ENCODE assay signal across 22 mouse cellular contexts in genomic region chr5:140355934-140356333, GRCm38 (mm10). TPM values are rescaled to one million over a fixed set of nuclear protein-coding genes. Genes with fewer than 3 reads are reported as not detected.
DNase-seq lines count a peak whose midpoint lies in the region; ATAC-seq and TF ChIP-seq lines count a peak whose summit lies in the region.
"Had no signal": no experiment of that assay in that cellular context is flagged by ENCODE, and none has a peak within 500 bp of the region (broad histone marks: within the 10 kb centered on the region; RNA-seq: fewer than 3 reads in every experiment).

No protein-coding gene starts in this region.

- peak; percentile 52; the same call in 1 of the 2 replicates for TF ChIP-seq CTCF in kidney, postnatal 0 days (IDR thresholded peaks at IDR 0.05; ENCODE audit: low read depth)
- peak; percentile 37 for TF ChIP-seq CTCF in liver, postnatal 0 days (IDR thresholded peaks at IDR 0.05; ENCODE audit: low read depth)
- peak; percentile 3; the same call in 1 of the 2 replicates for TF ChIP-seq CTCF in brain, embryonic 14.5 days (IDR thresholded peaks at IDR 0.05; ENCODE audit: borderline replicate concordance, extremely low read depth, insufficient read depth, insufficient read length)

- no peak overlapping the region for H3K4me2 ChIP-seq in forebrain, embryonic 12.5 days
- H3K4me2 ChIP-seq in kidney, postnatal 0 days (ENCODE audit: low read length) = no peak overlapping the region
- H3K4me2 ChIP-seq in kidney, embryonic 14.5 days (replicated peaks; ENCODE audit: low read depth, low read length) = no peak overlapping the region
- H3K4me2 ChIP-seq in liver, postnatal 0 days (ENCODE audit: low read depth, low read length) = no peak overlapping the region
- no peak overlapping the region for H3K4me2 ChIP-seq in liver, embryonic 12.5 days
- H3K4me2 ChIP-seq: embryonic facial prominence, embryonic 13.5 days; heart, embryonic 11.5 days; liver, embryonic 15.5 days; midbrain, embryonic 12.5 days had no signal

- no peak for TF ChIP-seq EP300 in liver, postnatal 0 days (IDR thresholded peaks at IDR 0.05; ENCODE audit: low read depth)

- H3K36me3 ChIP-seq in forebrain, embryonic 10.5 days (replicated peaks) = peaks cover 88% of the 10 kb centered on the region
- peaks cover 75% of the 10 kb centered on the region for H3K36me3 ChIP-seq in forebrain, embryonic 12.5 days (replicated peaks)
- H3K36me3 ChIP-seq in kidney, postnatal 0 days (ENCODE audit: insufficient read depth, low read length) = peaks cover 34% of the 10 kb centered on the region
- peaks cover 58% of the 10 kb centered on the region for H3K36me3 ChIP-seq in kidney, embryonic 14.5 days (ENCODE audit: control insufficient read depth, insufficient read depth, low read length)
- peaks cover 58% of the 10 kb centered on the region for H3K36me3 ChIP-seq in liver, postnatal 0 days (replicated peaks; ENCODE audit: insufficient read depth, low read length)
- H3K36me3 ChIP-seq in liver, embryonic 12.5 days = peaks cover 93% of the 10 kb centered on the region

- WGBS in forebrain, embryonic 10.5 days = 92% methylated on average over 11 of the region's 11 CpGs
- WGBS in forebrain, embryonic 12.5 days = 88% methylated on average over 11 of the region's 11 CpGs
- 71% methylated on average over 11 of the region's 11 CpGs for WGBS in kidney, postnatal 0 days
- 78% methylated on average over 11 of the region's 11 CpGs for WGBS in kidney, embryonic 14.5 days
- WGBS in liver, postnatal 0 days (ENCODE audit: insufficient replicate concordance) = 85% methylated on average over 11 of the region's 11 CpGs
- 85% methylated on average over 11 of the region's 11 CpGs for whole genome bisulfite sequencing in liver, embryonic 12.5 days (ENCODE audit: insufficient replicate concordance)

- no peak for TF ChIP-seq POLR2A in brain, embryonic 14.5 days (IDR thresholded peaks at IDR 0.05; ENCODE audit: borderline replicate concordance, extremely low read depth, insufficient read depth, insufficient read length, poor library complexity, severe bottlenecking)

- H3K4me1 ChIP-seq in forebrain, embryonic 10.5 days = no peaks in the 10 kb centered on the region
- no peaks in the 10 kb centered on the region for H3K4me1 ChIP-seq in forebrain, embryonic 12.5 days
- no peaks in the 10 kb centered on the region for H3K4me1 ChIP-seq in kidney, postnatal 0 days (replicated peaks; ENCODE audit: insufficient read depth, low read length)
- no peaks in the 10 kb centered on the region for H3K4me1 ChIP-seq in kidney, embryonic 14.5 days (ENCODE audit: control insufficient read depth, insufficient read depth, low read length)
- no peaks in the 10 kb centered on the region for H3K4me1 ChIP-seq in liver, postnatal 0 days (ENCODE audit: insufficient read depth)
- H3K4me1 ChIP-seq in liver, embryonic 12.5 days = no peaks in the 10 kb centered on the region
- H3K4me1 ChIP-seq: embryonic facial prominence, embryonic 13.5 days; liver, embryonic 15.5 days; midbrain, embryonic 12.5 days had no signal

- no peaks in the 10 kb centered on the region for H3K9me3 ChIP-seq in forebrain, embryonic 10.5 days
- H3K9me3 ChIP-seq in forebrain, embryonic 12.5 days = no peaks in the 10 kb centered on the region
- no peaks in the 10 kb centered on the region for H3K9me3 ChIP-seq in kidney, postnatal 0 days (replicated peaks; ENCODE audit: low read length)
- no peaks in the 10 kb centered on the region for H3K9me3 ChIP-seq in kidney, embryonic 14.5 days (ENCODE audit: control insufficient read depth, low read length)
- no peaks in the 10 kb centered on the region for H3K9me3 ChIP-seq in liver, postnatal 0 days (ENCODE audit: low read length)
- no peaks in the 10 kb centered on the region for H3K9me3 ChIP-seq in liver, embryonic 12.5 days (replicated peaks)
- H3K9me3 ChIP-seq: embryonic facial prominence, embryonic 13.5 days; hindbrain, embryonic 10.5 days; liver, embryonic 15.5 days; midbrain, embryonic 12.5 days had no signal

- no peaks in the 10 kb centered on the region for H3K27me3 ChIP-seq in forebrain, embryonic 10.5 days (ENCODE audit: poor library complexity, severe bottlenecking)
- no peaks in the 10 kb centered on the region for H3K27me3 ChIP-seq in forebrain, embryonic 12.5 days
- no peaks in the 10 kb centered on the region for H3K27me3 ChIP-seq in kidney, postnatal 0 days (ENCODE audit: insufficient read depth, low read length)
- H3K27me3 ChIP-seq in kidney, embryonic 14.5 days (ENCODE audit: control insufficient read depth, insufficient read depth, low read length) = no peaks in the 10 kb centered on the region
- H3K27me3 ChIP-seq in liver, postnatal 0 days (ENCODE audit: insufficient read depth, low read length) = no peaks in the 10 kb centered on the region
- H3K27me3 ChIP-seq in liver, embryonic 12.5 days (replicated peaks) = no peaks in the 10 kb centered on the region
- H3K27me3 ChIP-seq: embryonic facial prominence, embryonic 13.5 days; liver, embryonic 15.5 days; midbrain, embryonic 12.5 days; Patski had no signal

- H3K27ac ChIP-seq in forebrain, embryonic 10.5 days = 0 out of 2 replicates have a peak overlapping the region, but pooled peaks have one; percentile 44
- no peak overlapping the region for H3K27ac ChIP-seq in forebrain, embryonic 12.5 days
- H3K27ac ChIP-seq in kidney, postnatal 0 days = no peak overlapping the region
- H3K27ac ChIP-seq in kidney, embryonic 14.5 days (ENCODE audit: low read depth, low read length) = no peak overlapping the region
- H3K27ac ChIP-seq in liver, postnatal 0 days (ENCODE audit: low read depth) = no peak overlapping the region
- no peak overlapping the region for H3K27ac ChIP-seq in liver, embryonic 12.5 days
- H3K27ac ChIP-seq: embryonic facial prominence, embryonic 13.5 days; gastrocnemius, adult 2 months; hindbrain, embryonic 10.5 days; liver, embryonic 15.5 days; midbrain, embryonic 12.5 days had no signal

- DNase-seq in forebrain, embryonic 10.5 days (ENCODE audit: extremely low spot score, low spot score) = no peak
- DNase-seq in kidney, postnatal 0 days (ENCODE audit: low spot score) = peak; percentile 29
- DNase-seq in liver, postnatal 0 days = no peak
- DNase-seq in brain, embryonic 14.5 days (ENCODE audit: low read depth) = no peak
- DNase-seq in ovary, adult 18-20 months (ENCODE audit: low spot score) = no peak
- DNase-seq: adrenal gland, postnatal 36 days; cerebellum, adult 11 months; cerebellum, postnatal 10 days; gastrocnemius, adult 2 months; kidney, adult 18-20 months; right cerebral cortex, postnatal 14 days had no signal

- no peak for ATAC-seq in forebrain, embryonic 12.5 days (ENCODE audit: low FRiP score)
- ATAC-seq in kidney, postnatal 0 days (replicated peaks; ENCODE audit: low FRiP score, low read depth) = no peak
- no peak for ATAC-seq in kidney, embryonic 14.5 days (ENCODE audit: low FRiP score, low TSS enrichment)
- no peak for ATAC-seq in liver, postnatal 0 days
- no peak for ATAC-seq in liver, embryonic 12.5 days
- ATAC-seq: forebrain, embryonic 14.5 days; Patski had no signal

- no peak overlapping the region for H3K4me3 ChIP-seq in forebrain, embryonic 10.5 days
- H3K4me3 ChIP-seq in forebrain, embryonic 12.5 days (replicated peaks) = no peak overlapping the region
- H3K4me3 ChIP-seq in kidney, postnatal 0 days (replicated peaks; ENCODE audit: low read depth, low read length) = no peak overlapping the region
- H3K4me3 ChIP-seq in kidney, embryonic 14.5 days (ENCODE audit: low read length) = no peak overlapping the region
- no peak overlapping the region for H3K4me3 ChIP-seq in liver, postnatal 0 days (ENCODE audit: low read depth, low read length)
- H3K4me3 ChIP-seq in liver, embryonic 12.5 days = no peak overlapping the region
- H3K4me3 ChIP-seq: embryonic facial prominence, embryonic 13.5 days; erythroblast, embryonic 14.5 days; gastrocnemius, adult 2 months; hindbrain, embryonic 10.5 days; liver, embryonic 15.5 days; midbrain, embryonic 12.5 days had no signal

- H3K9ac ChIP-seq in forebrain, embryonic 12.5 days = no peak overlapping the region
- no peak overlapping the region for H3K9ac ChIP-seq in kidney, postnatal 0 days (ENCODE audit: low read depth, low read length)
- no peak overlapping the region for H3K9ac ChIP-seq in kidney, embryonic 14.5 days (ENCODE audit: low read depth, low read length)
- H3K9ac ChIP-seq in liver, postnatal 0 days (replicated peaks) = no peak overlapping the region
- H3K9ac ChIP-seq in liver, embryonic 12.5 days = no peak overlapping the region
- H3K9ac ChIP-seq: embryonic facial prominence, embryonic 13.5 days; liver, embryonic 15.5 days; midbrain, embryonic 12.5 days had no signal

RNA-seq across cellular contexts. Expression of gene Mrm2, which starts 24.2 kb away (rescaled TPM):
- polyA plus RNA-seq in forebrain, embryonic 10.5 days (2016; fragmentation: Nextera tagmentation; extraction: Ambion mirVana) = 22.9 TPM in 2 replicates
- 18.5 and 19.6 TPM in 2 replicates for polyA plus RNA-seq in forebrain, embryonic 12.5 days (2016; fragmentation: Nextera tagmentation; extraction: Ambion mirVana)
- 17.2 and 17.3 TPM in 2 replicates for polyA plus RNA-seq in kidney, postnatal 0 days (2015; fragmentation: Nextera tagmentation; extraction: Ambion mirVana)
- 19.5 and 22.0 TPM in 2 replicates for polyA plus RNA-seq in kidney, embryonic 14.5 days (2014; fragmentation: Nextera tagmentation; extraction: Ambion mirVana)
- polyA plus RNA-seq in liver, postnatal 0 days (2015; fragmentation: Nextera tagmentation; extraction: Ambion mirVana) = 7.2 and 8.1 TPM in 2 replicates
- polyA plus RNA-seq in liver, embryonic 12.5 days (2016; fragmentation: Nextera tagmentation; extraction: Ambion mirVana) = 12.0 and 14.7 TPM in 2 replicates
- polyA plus RNA-seq in brain, embryonic 14.5 days (2012; rRNA removed) = 14.4 and 15.4 TPM in 2 replicates

RNA-seq across cellular contexts. Expression of gene Snx8, which starts 33.1 kb away (rescaled TPM):
- polyA plus RNA-seq in forebrain, embryonic 10.5 days (2016; fragmentation: Nextera tagmentation; extraction: Ambion mirVana) = 27.3 and 28.9 TPM in 2 replicates
- 19.2 and 20.7 TPM in 2 replicates for polyA plus RNA-seq in forebrain, embryonic 12.5 days (2016; fragmentation: Nextera tagmentation; extraction: Ambion mirVana)
- polyA plus RNA-seq in kidney, postnatal 0 days (2015; fragmentation: Nextera tagmentation; extraction: Ambion mirVana) = 28.8 and 31.8 TPM in 2 replicates
- 10.5 and 12.9 TPM in 2 replicates for polyA plus RNA-seq in kidney, embryonic 14.5 days (2014; fragmentation: Nextera tagmentation; extraction: Ambion mirVana)
- polyA plus RNA-seq in liver, postnatal 0 days (2015; fragmentation: Nextera tagmentation; extraction: Ambion mirVana) = 11.4 and 12.1 TPM in 2 replicates
- 11.9 and 14.0 TPM in 2 replicates for polyA plus RNA-seq in liver, embryonic 12.5 days (2016; fragmentation: Nextera tagmentation; extraction: Ambion mirVana)
- 20.6 and 30.3 TPM in 2 replicates for polyA plus RNA-seq in brain, embryonic 14.5 days (2012; rRNA removed)

RNA-seq across cellular contexts. Expression of gene Nudt1, which starts 34.5 kb away (rescaled TPM):
- 57.4 TPM in 2 replicates for polyA plus RNA-seq in forebrain, embryonic 10.5 days (2016; fragmentation: Nextera tagmentation; extraction: Ambion mirVana)
- polyA plus RNA-seq in forebrain, embryonic 12.5 days (2016; fragmentation: Nextera tagmentation; extraction: Ambion mirVana) = 36.2 and 41.7 TPM in 2 replicates
- 39.9 and 42.1 TPM in 2 replicates for polyA plus RNA-seq in kidney, postnatal 0 days (2015; fragmentation: Nextera tagmentation; extraction: Ambion mirVana)
- 53.7 and 61.4 TPM in 2 replicates for polyA plus RNA-seq in kidney, embryonic 14.5 days (2014; fragmentation: Nextera tagmentation; extraction: Ambion mirVana)
- polyA plus RNA-seq in liver, postnatal 0 days (2015; fragmentation: Nextera tagmentation; extraction: Ambion mirVana) = 18.1 and 18.6 TPM in 2 replicates
- 34.6 and 36.3 TPM in 2 replicates for polyA plus RNA-seq in liver, embryonic 12.5 days (2016; fragmentation: Nextera tagmentation; extraction: Ambion mirVana)
- 17.3 and 20.1 TPM in 2 replicates for polyA plus RNA-seq in brain, embryonic 14.5 days (2012; rRNA removed)

RNA-seq across cellular contexts. Expression of gene Mad1l1, which starts 34.6 kb away (rescaled TPM):
- 60.8 and 62.7 TPM in 2 replicates for polyA plus RNA-seq in forebrain, embryonic 10.5 days (2016; fragmentation: Nextera tagmentation; extraction: Ambion mirVana)
- 46.4 and 49.7 TPM in 2 replicates for polyA plus RNA-seq in forebrain, embryonic 12.5 days (2016; fragmentation: Nextera tagmentation; extraction: Ambion mirVana)
- 25.8 and 31.5 TPM in 2 replicates for polyA plus RNA-seq in kidney, postnatal 0 days (2015; fragmentation: Nextera tagmentation; extraction: Ambion mirVana)
- 37.0 and 47.4 TPM in 2 replicates for polyA plus RNA-seq in kidney, embryonic 14.5 days (2014; fragmentation: Nextera tagmentation; extraction: Ambion mirVana)
- polyA plus RNA-seq in liver, postnatal 0 days (2015; fragmentation: Nextera tagmentation; extraction: Ambion mirVana) = 16.4 and 17.0 TPM in 2 replicates
- polyA plus RNA-seq in liver, embryonic 12.5 days (2016; fragmentation: Nextera tagmentation; extraction: Ambion mirVana) = 31.0 and 33.6 TPM in 2 replicates
- 29.9 and 30.0 TPM in 2 replicates for polyA plus RNA-seq in brain, embryonic 14.5 days (2012; rRNA removed)
